Mouse (Mus musculus) hindbrain, postnatal 0 days (tissue): ENCODE data around the gene Lcmt1. TPM values are rescaled to one million over a fixed set of nuclear protein-coding genes. Genes with fewer than 3 reads are reported as not detected.

Source experiments
- ATAC-seq: fragments of 200-750 bp; cut with Nextera tagmentation; 2 replicates; pipeline ENCODE4 v1.8.0; 2017; ENCODE audit warnings: mild to moderate bottlenecking, moderate TSS enrichment, moderate library complexity
- DNase-seq: peaks from one replicate; pipeline ENCODE4 v3.0.0-alpha.2; 2015; ENCODE audit warnings: low spot score
- H3K27ac ChIP-seq: fragments of 300-500 bp; sonication (generic); 2 replicates; pipeline ENCODE4 v1.5.1; 2014; ENCODE audit warnings: mild to moderate bottlenecking
- H3K27me3 ChIP-seq: fragments of 300-500 bp; sonication (generic); 2 replicates; pipeline ENCODE4 v1.6.1; 2014; ENCODE audit warnings: low read length, mixed read lengths; ENCODE audit not compliant: insufficient read depth
- H3K36me3 ChIP-seq: fragments of 300-500 bp; sonication (generic); 2 replicates; pipeline ENCODE4 v1.6.1; 2014; ENCODE audit warnings: low read length, mixed read lengths; ENCODE audit not compliant: insufficient read depth
- H3K4me1 ChIP-seq: fragments of 300-500 bp; sonication (generic); 2 replicates; pipeline ENCODE4 v1.6.1; 2014; ENCODE audit warnings: antibody characterized with exemption, low read length, mixed read lengths; ENCODE audit not compliant: insufficient read depth
- H3K4me2 ChIP-seq: fragments of 300-500 bp; sonication (generic); 2 replicates; pipeline ENCODE4 v1.6.1; 2014; ENCODE audit warnings: low read depth, mild to moderate bottlenecking, low read length, moderate library complexity, mixed read lengths
- H3K4me3 ChIP-seq: fragments of 300-500 bp; sonication (generic); 2 replicates; pipeline ENCODE4 v1.5.1; 2014; ENCODE audit warnings: low read length
- H3K9ac ChIP-seq: fragments of 300-500 bp; sonication (generic); replicated peaks from 2 replicates; pipeline ENCODE4 v1.6.1; 2014; ENCODE audit warnings: mild to moderate bottlenecking, low read length, moderate library complexity, mixed read lengths
- H3K9me3 ChIP-seq: fragments of 300-500 bp; sonication (generic); 2 replicates; pipeline ENCODE4 v1.6.1; 2016; ENCODE audit warnings: low read length, mixed read lengths
- CTCF ChIP-seq: IDR thresholded peaks from 2 replicates; pipeline ENCODE4 v1.5.1; 2016; ENCODE audit warnings: antibody characterized with exemption, control low read depth, low read depth
- WGBS: fragments of 180-500 bp; shearing (Covaris S2); extraction: QIAGEN DNeasy Blood & Tissue Kit; methylation state at CpG from one replicate; pipeline ENCODE4 v1.1.7; 2014; 5-methylcytosine and 5-hydroxymethylcytosine counted together
- polyA plus RNA-seq: library from polyadenylated mRNA; unstranded; fragments of >200 nt; fragmentation: Nextera tagmentation; extraction: Ambion mirVana; gene quantifications from 2 replicates; pipeline ENCODE4 v1.2.1, GENCODE M21; 2015
- total RNA-seq: library from RNA; depleted of rRNA; stranded (reverse); fragments of >200 nt; gene quantifications from 2 replicates; pipeline ENCODE4 v1.2.3, GENCODE M21; 2014

Lcmt1 gene
- total and polyA plus RNA-seq, 2 experiments from 2014 or later: 64.5 to 102 TPM

DNA sequence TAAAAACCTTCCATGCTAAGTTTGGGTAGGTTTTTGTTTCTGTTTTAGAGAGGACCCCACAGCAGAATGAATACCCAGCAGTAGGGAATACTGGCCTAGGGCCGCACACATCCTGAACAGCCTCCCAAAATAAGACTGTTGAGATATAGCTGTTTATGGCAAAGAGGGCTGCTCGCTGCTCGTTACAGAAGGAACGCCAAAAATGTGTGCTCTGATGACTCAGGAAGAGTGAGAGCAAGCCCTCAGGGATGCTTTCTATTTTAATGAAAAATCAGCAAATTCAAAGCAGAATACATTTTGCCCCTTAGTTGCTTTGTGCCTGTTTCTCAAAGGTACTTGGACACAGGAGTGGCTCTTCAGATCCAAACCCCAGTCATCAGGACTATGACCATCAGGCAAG, 41.7 kb upstream of the Lcmt1 start:
- Histone ChIP-seq H3K27ac (no peak overlapping the region), H3K4me1 (no peaks in the 10 kb centered on the region), H3K9me3 (no peaks in the 10 kb centered on the region), H3K4me2 (no peak overlapping the region), H3K36me3 (peaks cover 14% of the 10 kb centered on the region; the same call in 1 of the 2 replicates), H3K4me3 (no peak overlapping the region), H3K9ac (no peak overlapping the region), H3K27me3 (no peaks in the 10 kb centered on the region)
- 76% methylated on average over 4 of the region's 4 CpGs for WGBS
- no peak for TF ChIP-seq CTCF
- ATAC-seq: no peak
- no peak for DNase-seq

GRCm38 (mm10) chr7:123330506-123330905, 39.1 kb upstream of the Lcmt1 start:
- TF ChIP-seq CTCF: no peak
- Histone ChIP-seq H3K27me3 (no peaks in the 10 kb centered on the region), H3K27ac (no peak overlapping the region), H3K4me1 (no peaks in the 10 kb centered on the region), H3K4me3 (no peak overlapping the region), H3K4me2 (no peak overlapping the region), H3K9me3 (no peaks in the 10 kb centered on the region), H3K36me3 (0 out of 2 replicates have a peak, but pooled peaks cover 3% of the 10 kb centered on the region), H3K9ac (no peak overlapping the region)
- ATAC-seq (no peak), DNase-seq (no peak)
- WGBS: 82% methylated on average over 9 of the region's 9 CpGs

GRCm38 (mm10) chr7:123336322-123336721, 33.3 kb upstream of the Lcmt1 start:
- 76% methylated on average over 1 of the region's 1 CpGs for WGBS
- Histone ChIP-seq H3K9me3 (no peaks in the 10 kb centered on the region), H3K36me3 (no peaks in the 10 kb centered on the region), H3K9ac (no peak overlapping the region), H3K4me2 (no peak overlapping the region), H3K27ac (0 out of 2 replicates have a peak overlapping the region, but pooled peaks have one; percentile 26), H3K4me1 (no peaks in the 10 kb centered on the region), H3K4me3 (no peak overlapping the region), H3K27me3 (no peaks in the 10 kb centered on the region)
- ATAC-seq (no peak), DNase-seq (no peak)
- TF ChIP-seq CTCF: no peak

DNA sequence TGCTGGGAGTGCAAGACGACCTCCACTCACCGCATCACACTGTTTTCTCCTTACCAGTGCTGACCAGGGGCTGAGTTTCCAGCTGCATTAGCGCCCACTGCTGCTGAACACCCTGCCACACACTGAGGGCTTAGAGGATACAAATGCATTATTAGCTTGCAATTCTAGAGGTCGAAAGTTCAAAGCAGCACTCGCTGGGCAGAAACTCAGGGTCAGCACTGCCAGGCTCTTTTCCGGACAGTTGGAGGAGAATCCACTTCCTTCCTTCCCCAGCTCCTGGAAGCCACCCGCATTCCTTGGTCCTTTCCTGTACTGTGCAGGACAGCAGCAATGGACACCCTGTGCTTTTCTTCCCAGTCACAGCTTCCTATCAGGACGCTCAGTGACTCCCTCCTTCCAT, 31.2 kb upstream of the Lcmt1 start:
- Histone ChIP-seq H3K36me3 (no peaks in the 10 kb centered on the region), H3K9ac (no peak overlapping the region), H3K4me2 (no peak overlapping the region), H3K27ac (no peak overlapping the region), H3K27me3 (no peaks in the 10 kb centered on the region), H3K4me3 (no peak overlapping the region), H3K9me3 (no peaks in the 10 kb centered on the region), H3K4me1 (no peaks in the 10 kb centered on the region)
- DNase-seq: no peak
- WGBS: 62% methylated on average over 8 of the region's 8 CpGs
- no peak for TF ChIP-seq CTCF
- no peak for ATAC-seq

GRCm38 (mm10) chr7:123341896-123342295, 27.7 kb upstream of the Lcmt1 start:
- Histone ChIP-seq H3K9me3 (no peaks in the 10 kb centered on the region), H3K9ac (0 out of 2 replicates have a peak overlapping the region, but pooled peaks have one; percentile 21), H3K4me3 (no peak overlapping the region), H3K36me3 (no peaks in the 10 kb centered on the region), H3K4me2 (no peak overlapping the region), H3K4me1 (no peaks in the 10 kb centered on the region), H3K27ac (no peak overlapping the region), H3K27me3 (no peaks in the 10 kb centered on the region)
- no peak for TF ChIP-seq CTCF
- WGBS: 59% methylated on average over 5 of the region's 5 CpGs
- no peak for DNase-seq
- no peak for ATAC-seq

GRCm38 (mm10) chr7:123344079-123344780, 25.4 kb upstream of the Lcmt1 start:
- Histone ChIP-seq H3K9me3 (no peaks in the 10 kb centered on the region), H3K4me1 (no peaks in the 10 kb centered on the region), H3K4me2 (no peak overlapping the region), H3K4me3 (no peak overlapping the region), H3K9ac (no peak overlapping the region), H3K27me3 (no peaks in the 10 kb centered on the region), H3K27ac (no peak overlapping the region), H3K36me3 (no peaks in the 10 kb centered on the region)
- no peak for ATAC-seq
- 95% methylated on average over 5 of the region's 5 CpGs for WGBS
- no peak for TF ChIP-seq CTCF
- no peak for DNase-seq

GRCm38 (mm10) chr7:123345041-123345544, 24.5 kb upstream of the Lcmt1 start:
- no peak overlapping the region for H3K4me3 ChIP-seq
- H3K27ac ChIP-seq: no peak overlapping the region
- WGBS: 91% methylated on average over 3 of the region's 3 CpGs
- DNase-seq (no peak), ATAC-seq (no peak)
- no peak for TF ChIP-seq CTCF
- no peak overlapping the region for H3K9ac ChIP-seq
- no peaks in the 10 kb centered on the region; the same call in 1 of the 2 replicates for H3K4me1 ChIP-seq
- no peak overlapping the region for H3K4me2 ChIP-seq
- no peaks in the 10 kb centered on the region for H3K9me3 ChIP-seq
- H3K36me3 ChIP-seq: no peaks in the 10 kb centered on the region
- H3K27me3 ChIP-seq: no peaks in the 10 kb centered on the region
